Mouse (Mus musculus): Measurements from ENCODE around the gene Purb.
"Not testable (repeated sequence)": the region's sequence is repeated elsewhere in the genome, so short reads cannot be mapped to it uniquely, and the experiment has no call there.

Gene Purb

DNA sequence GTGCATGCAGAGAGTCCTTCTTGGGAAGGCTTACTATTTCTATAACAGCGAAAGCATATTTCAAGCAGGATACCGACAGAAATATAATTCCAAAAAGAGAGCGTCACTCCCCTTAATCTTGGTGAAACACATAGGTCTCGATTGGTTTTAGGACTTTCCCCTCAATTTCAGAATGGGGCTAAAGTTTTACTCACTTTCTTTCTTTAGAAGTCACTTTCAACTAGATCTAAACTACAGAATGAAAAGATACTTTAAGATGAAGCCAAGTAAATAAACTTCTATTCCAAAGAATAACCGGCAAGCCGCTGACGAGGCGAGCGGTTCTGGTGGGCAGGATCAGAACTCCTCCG, 32.0 kb downstream of the Purb start:
- DNase-seq, result no peak

DNA sequence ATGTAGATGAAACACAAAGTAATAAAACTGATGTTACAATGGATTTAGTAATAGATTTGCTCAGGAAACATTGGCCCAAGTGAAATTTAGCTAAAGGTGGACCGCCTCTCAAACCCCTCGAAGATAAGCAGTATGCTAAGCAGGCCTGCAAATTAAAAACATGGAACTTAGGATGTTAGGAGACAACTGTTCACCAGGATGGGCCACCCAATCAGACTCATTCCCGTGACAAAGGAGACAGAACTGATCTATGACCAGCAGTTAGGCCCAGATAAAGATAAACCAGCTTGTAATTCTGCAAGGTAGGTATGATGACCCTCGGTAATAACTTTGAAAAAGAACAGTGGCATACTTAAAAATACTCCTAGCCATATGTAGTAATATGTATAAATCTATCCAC, 32.6 kb downstream of the Purb start:
- DNase-seq, result no peak

DNA sequence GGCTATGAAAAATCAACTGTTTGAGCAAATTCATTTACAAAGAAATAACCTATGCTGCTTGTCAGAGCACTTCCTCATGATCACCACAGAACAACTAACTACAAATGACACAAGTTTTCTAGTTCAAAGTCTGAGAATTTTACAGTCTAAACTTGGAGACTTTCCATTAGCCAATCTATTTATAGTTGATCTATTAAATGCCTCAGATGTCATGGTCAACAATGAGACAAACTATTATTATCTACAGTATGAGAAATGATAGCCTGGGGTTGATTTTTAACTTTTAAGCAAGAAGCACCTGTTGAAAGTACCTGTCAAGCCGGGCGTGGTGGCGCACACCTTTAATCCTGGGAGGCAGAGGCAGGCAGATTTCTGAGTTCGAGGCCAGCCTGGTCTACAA, 33.2 kb downstream of the Purb start:
- DNase-seq, result no peak

DNA sequence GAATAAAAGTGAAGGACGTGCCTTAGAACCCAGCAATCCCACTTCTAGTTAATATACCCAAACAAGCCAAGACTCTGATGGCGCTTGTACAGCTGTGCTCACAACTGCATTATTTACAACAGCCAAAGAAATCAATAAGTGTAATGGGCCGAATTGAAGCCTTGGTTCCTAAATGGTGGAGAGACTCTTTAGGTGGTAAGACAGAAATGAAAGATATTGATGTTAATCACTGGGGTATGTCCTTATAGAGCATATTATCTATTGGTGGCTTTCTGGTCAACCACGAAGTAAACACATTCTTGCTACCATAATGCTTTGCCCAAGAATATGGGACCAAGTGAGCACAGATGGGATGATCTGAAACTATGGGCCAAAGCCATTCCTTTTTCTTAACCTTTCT, 35.5 kb downstream of the Purb start:
- DNase-seq, result no peak

- no peak for DNase-seq
Observed at GRCm38 (mm10) chr11:6437667-6438066, 38.0 kb downstream of the Purb start.

DNA sequence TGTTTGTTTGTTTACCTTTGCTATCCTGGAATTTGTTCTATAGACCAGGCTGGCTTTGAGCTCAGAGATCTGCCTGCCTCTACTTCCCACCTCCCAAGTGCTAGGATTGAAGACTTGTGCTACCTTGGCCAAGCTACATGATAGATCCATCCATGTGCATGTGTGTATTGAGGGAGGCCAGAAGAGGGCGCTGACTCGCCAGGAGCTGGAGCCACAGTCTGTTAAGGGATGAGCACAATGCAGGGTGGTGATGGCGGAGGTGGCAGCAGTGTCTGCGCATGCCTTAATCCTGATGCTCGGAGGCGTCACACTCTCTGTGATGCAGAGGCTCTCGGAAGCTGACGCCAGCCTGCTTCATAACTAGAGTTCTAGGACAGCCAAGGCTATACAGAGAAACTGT, 39.3 kb downstream of the Purb start:
- DNase-seq, result no peak

- no peak for DNase-seq
Observed at GRCm38 (mm10) chr11:6430186-6430585, 45.5 kb downstream of the Purb start.

DNA sequence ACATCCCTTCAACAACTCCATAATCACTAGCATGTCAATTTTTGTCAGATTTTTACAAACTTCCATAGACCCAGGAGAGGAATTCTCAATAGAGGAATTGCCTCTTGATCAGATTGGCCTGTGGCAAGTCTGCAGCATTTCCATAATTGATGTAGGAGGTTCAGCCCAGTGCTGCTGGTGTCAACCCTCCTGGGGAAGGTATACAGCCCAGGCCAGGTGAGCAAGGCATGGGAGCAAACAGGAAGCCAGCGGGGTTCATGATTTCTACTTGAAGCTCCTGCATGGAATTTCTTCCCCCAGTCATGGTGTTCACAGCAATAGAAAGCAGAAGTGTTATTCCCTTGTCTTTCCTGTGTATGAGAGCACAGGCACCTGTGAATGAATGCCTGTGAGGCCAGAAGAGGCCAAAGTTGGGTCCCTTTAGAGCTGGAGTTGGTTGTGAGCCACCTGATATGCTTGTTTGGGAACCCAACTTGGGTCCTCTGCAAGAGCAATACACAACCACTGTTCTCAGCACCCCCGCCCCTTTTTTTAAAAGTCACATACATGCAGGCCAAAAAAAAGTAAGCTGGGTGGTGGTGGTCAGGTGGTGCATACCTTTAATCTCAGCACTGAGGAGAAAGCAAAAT, 54.9 kb downstream of the Purb start:
- DNase-seq, result no peak

DNA sequence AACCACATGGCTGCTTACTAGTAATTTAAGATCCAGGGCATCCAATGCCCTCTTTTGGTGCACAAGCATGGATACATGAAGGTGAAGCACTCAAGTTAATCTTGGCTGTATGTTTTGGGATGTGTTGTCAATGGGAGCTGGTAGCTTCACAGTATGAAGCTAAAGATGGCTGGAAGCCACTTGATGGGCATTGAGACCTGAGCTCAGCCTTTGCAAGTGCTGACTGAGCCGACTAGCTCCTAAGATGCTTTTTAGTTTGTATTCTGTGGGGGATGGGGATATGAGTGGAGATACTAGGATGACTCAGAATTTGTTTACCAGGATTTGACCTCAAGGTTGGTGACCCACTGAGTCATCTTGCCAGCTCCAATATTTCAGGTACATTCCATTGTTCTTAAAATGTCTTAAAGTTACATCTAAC, 55.4 kb downstream of the Purb start:
- DNase-seq, result no peak

DNA sequence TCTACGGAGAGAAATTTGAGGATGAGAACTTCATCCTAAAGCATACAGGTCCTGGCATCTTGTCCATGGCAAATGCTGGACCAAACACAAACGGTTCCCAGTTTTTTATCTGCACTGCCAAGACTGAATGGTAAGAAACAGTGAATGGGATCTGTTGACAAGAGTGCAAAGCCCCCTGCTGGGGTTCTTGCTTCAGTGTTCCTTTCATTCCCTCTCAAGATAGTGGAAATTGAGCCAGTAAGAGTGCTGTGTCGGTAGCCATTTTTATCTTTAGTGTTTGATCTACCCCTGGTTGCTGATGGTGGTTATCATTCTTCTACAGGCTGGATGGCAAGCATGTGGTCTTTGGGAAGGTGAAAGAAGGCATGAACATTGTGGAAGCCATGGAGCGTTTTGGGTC, 56.6 kb downstream of the Purb start:
- DNase-seq, result not testable (repeated sequence)

DNA sequence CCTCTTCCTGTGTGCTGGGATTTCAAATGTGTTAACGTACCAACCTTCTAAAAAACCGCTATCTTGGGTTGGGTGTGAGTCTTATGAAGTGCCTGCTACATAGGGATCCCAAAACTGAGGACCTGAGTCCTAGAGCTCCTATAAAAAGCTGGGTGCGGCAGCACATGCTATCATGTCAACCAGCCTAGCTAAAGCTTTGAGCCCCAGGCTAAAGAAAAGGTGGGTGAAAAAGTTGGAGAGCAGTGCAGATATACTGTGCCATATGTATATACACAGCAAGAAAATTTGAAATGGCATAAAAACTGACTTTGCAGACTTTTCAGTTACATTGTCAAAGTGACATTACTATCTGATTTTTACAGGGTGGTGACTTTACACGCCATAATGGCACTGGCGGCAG, 57.0 kb downstream of the Purb start:
- no peak for DNase-seq
